ENCODE assay signal across 15 mouse cellular contexts in genomic region chr13:100787316-100788010, GRCm38 (mm10). TPM values are rescaled to one million over a fixed set of nuclear protein-coding genes. Genes with fewer than 3 reads are reported as not detected.
DNase-seq lines count a peak whose midpoint lies in the region; ATAC-seq and TF ChIP-seq lines count a peak whose summit lies in the region.
"Had no signal": no experiment of that assay in that cellular context is flagged by ENCODE, and none has a peak within 500 bp of the region (broad histone marks: within the 10 kb centered on the region; RNA-seq: fewer than 3 reads in every experiment).

No protein-coding gene starts in this region.

- WGBS in stomach, postnatal 0 days = 65% methylated on average over 6 of the region's 6 CpGs

- no peak for TF ChIP-seq CTCF in stomach, postnatal 0 days (IDR thresholded peaks at IDR 0.05; ENCODE audit: low read depth)

- TF ChIP-seq EP300 in stomach, postnatal 0 days (optimal IDR thresholded peaks at IDR 0.05) = no peak

- peak; percentile 82 for DNase-seq in heart, adult 11 months
- no peak for DNase-seq in heart, adult 8-10 months (ENCODE audit: low spot score)
- peak; percentile 59 for DNase-seq in urinary bladder, postnatal 14 days (ENCODE audit: low spot score)
- no peak for DNase-seq in urinary bladder, postnatal 25 days (ENCODE audit: low spot score)
- DNase-seq in lung, adult 18-20 months = peak; percentile 55 to 77
- peak; percentile 69 for DNase-seq in stomach, postnatal 0 days (ENCODE audit: low spot score)
- DNase-seq in adrenal gland, postnatal 10 days = no peak
- DNase-seq in gastrocnemius, postnatal 25 days = no peak
- DNase-seq: adrenal gland, postnatal 14 days; cerebellum, adult 9-11 months; heart, postnatal 10 days; right cerebral cortex, postnatal 25 days; thymus, postnatal 14 days had no signal

- no peak overlapping the region for H3K27ac ChIP-seq in stomach, postnatal 0 days (replicated peaks)

- ATAC-seq in stomach, postnatal 0 days (ENCODE audit: low FRiP score, low TSS enrichment) = no peak

- no peaks in the 10 kb centered on the region for H3K9me3 ChIP-seq in stomach, postnatal 0 days (ENCODE audit: control insufficient read depth, low read length)

- H3K4me2 ChIP-seq in stomach, postnatal 0 days (replicated peaks; ENCODE audit: low read depth) = no peak overlapping the region

- no peaks in the 10 kb centered on the region for H3K36me3 ChIP-seq in stomach, postnatal 0 days (ENCODE audit: control insufficient read depth, insufficient read depth, low read length)

- H3K9ac ChIP-seq in stomach, postnatal 0 days (ENCODE audit: low read length) = no peak overlapping the region

- H3K4me1 ChIP-seq in stomach, postnatal 0 days (replicated peaks; ENCODE audit: control insufficient read depth, insufficient read depth) = no peaks in the 10 kb centered on the region

- H3K4me3 ChIP-seq in stomach, postnatal 0 days (ENCODE audit: low read depth, low read length) = no peak overlapping the region

- H3K27me3 ChIP-seq in stomach, postnatal 0 days (ENCODE audit: control insufficient read depth, insufficient read depth, low read length) = no peaks in the 10 kb centered on the region
- H3K27me3 ChIP-seq: CH12.LX, Patski had no signal

RNA-seq across cellular contexts. Expression of gene Ccnb1, which starts 1.1 kb away (rescaled TPM):
- under 1 TPM in 3 of 4 experiments, not detected in 1; 0.19 to 0.63 (median 0.28) TPM for total RNA-seq in heart, adult 8-10 months (2022)
- polyA plus RNA-seq in stomach, postnatal 0 days (2015; fragmentation: Nextera tagmentation; extraction: Ambion mirVana) = 34.5 and 47.0 TPM in 2 replicates
- 10 to 100 TPM; 25.6 to 35.0 TPM for total RNA-seq in adrenal gland, postnatal 10 days (2021)
- total RNA-seq in gastrocnemius, postnatal 25 days (2021) = 1 to 10 TPM; 1.0 to 1.2 TPM

RNA-seq across cellular contexts. Expression of gene Cenph, which starts 11.8 kb away (rescaled TPM):
- under 1 TPM in 2 of 4 experiments, not detected in 2; 0.25 to 0.28 TPM for total RNA-seq in heart, adult 8-10 months (2022)
- 10.3 and 11.5 TPM in 2 replicates for polyA plus RNA-seq in stomach, postnatal 0 days (2015; fragmentation: Nextera tagmentation; extraction: Ambion mirVana)
- total RNA-seq in adrenal gland, postnatal 10 days (2021) = 1 to 10 TPM; 4.5 to 6.2 TPM
- total RNA-seq in gastrocnemius, postnatal 25 days (2021) = not detected

RNA-seq across cellular contexts. Expression of gene Mrps36, which starts 43.0 kb away (rescaled TPM):
- 100 to 1,000 TPM; 179 to 227 (median 201) TPM for total RNA-seq in heart, adult 8-10 months (2022)
- polyA plus RNA-seq in stomach, postnatal 0 days (2015; fragmentation: Nextera tagmentation; extraction: Ambion mirVana) = 147 and 162 TPM in 2 replicates
- 100 to 1,000 TPM; 235 to 250 TPM for total RNA-seq in adrenal gland, postnatal 10 days (2021)
- 100 to 1,000 TPM; 145 to 155 TPM for total RNA-seq in gastrocnemius, postnatal 25 days (2021)

RNA-seq across cellular contexts. Expression of gene Slc30a5, which starts 45.8 kb away (rescaled TPM):
- total RNA-seq in heart, adult 8-10 months (2022) = 10 to 100 TPM; 16.2 to 20.6 (median 19.2) TPM
- 37.0 and 38.3 TPM in 2 replicates for polyA plus RNA-seq in stomach, postnatal 0 days (2015; fragmentation: Nextera tagmentation; extraction: Ambion mirVana)
- 10 to 100 TPM; 47.4 to 47.5 TPM for total RNA-seq in adrenal gland, postnatal 10 days (2021)
- 10 to 100 TPM; 10.5 to 11.3 TPM for total RNA-seq in gastrocnemius, postnatal 25 days (2021)

RNA-seq across cellular contexts. Expression of gene Cdk7, which starts 56.7 kb away (rescaled TPM):
- total RNA-seq in heart, adult 8-10 months (2022) = 10 to 100 TPM; 17.1 to 24.8 (median 19.6) TPM
- 50.9 and 52.8 TPM in 2 replicates for polyA plus RNA-seq in stomach, postnatal 0 days (2015; fragmentation: Nextera tagmentation; extraction: Ambion mirVana)
- total RNA-seq in adrenal gland, postnatal 10 days (2021) = 10 to 100 TPM; 42.2 to 42.3 TPM
- total RNA-seq in gastrocnemius, postnatal 25 days (2021) = 10 to 100 TPM; 11.2 to 13.5 TPM

Comparison
In these comparisons a context has a peak if more than half of its experiments do, and no peak if none do; other contexts are left out.
1. DNase-seq: peak in heart, adult 11 months (single experiment), urinary bladder, postnatal 14 days (single experiment), lung, adult 18-20 months (2 of 2) and stomach, postnatal 0 days (single experiment); none in heart, adult 8-10 months (single experiment), urinary bladder, postnatal 25 days (single experiment), adrenal gland, postnatal 10 days (single experiment) and gastrocnemius, postnatal 25 days (single experiment).
2. RNA of gene Ccnb1, which starts 1.1 kb away (total RNA-seq): 25.6 to 35.0 TPM in adrenal gland, postnatal 10 days; 1.0 to 1.2 TPM in gastrocnemius, postnatal 25 days and 0.19 to 0.63 TPM in heart, adult 8-10 months; every median in the first group is over 10 times any median in the second.
3. RNA of gene Cenph, which starts 11.8 kb away (total RNA-seq): 4.5 to 6.2 TPM in adrenal gland, postnatal 10 days; 0.25 to 0.28 TPM in heart, adult 8-10 months and not detected in gastrocnemius, postnatal 25 days; every median in the first group is over 4 times any median in the second.